Mouse (Mus musculus): ENCODE results near the gene Odf3l1. TPM values are rescaled to one million over a fixed set of nuclear protein-coding genes. Genes with fewer than 3 reads are reported as not detected.

The Odf3l1 gene
- total RNA-seq, 4 experiments from 2014 or later: not detected

GRCm38 (mm10) chr9:56843679-56844188 is 20.7 kb downstream of the Odf3l1 start:
- DNase-seq (ENCODE audit: low spot score): peak; percentile 79

DNA sequence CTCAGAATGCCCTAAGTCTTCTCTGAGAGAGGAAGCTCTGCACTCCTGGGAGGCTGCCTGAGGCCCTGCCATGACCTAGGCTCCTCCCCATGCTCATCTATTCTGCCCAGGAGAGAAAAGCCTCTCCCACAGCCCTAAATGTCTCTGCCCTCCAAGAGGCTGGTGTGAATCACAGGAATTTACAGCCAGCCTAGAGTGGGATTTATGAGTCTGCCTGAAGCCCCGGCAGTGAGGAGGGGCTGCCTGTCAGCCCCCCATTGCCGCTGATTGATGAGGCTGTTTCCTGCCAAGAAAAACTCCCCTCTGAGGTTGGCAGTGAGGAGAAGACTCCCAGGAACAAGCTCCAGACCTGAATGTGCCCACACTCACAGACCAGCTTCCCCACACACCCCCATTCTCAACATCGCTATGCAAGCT is 22.2 kb downstream of the Odf3l1 start:
- DNase-seq (ENCODE audit: low spot score): no peak

- DNase-seq (ENCODE audit: low spot score): no peak
Measured at GRCm38 (mm10) chr9:56841864-56842263, 22.6 kb downstream of the Odf3l1 start.

GRCm38 (mm10) chr9:56840721-56841120 is 23.8 kb downstream of the Odf3l1 start:
- DNase-seq (ENCODE audit: low spot score): no peak

DNA sequence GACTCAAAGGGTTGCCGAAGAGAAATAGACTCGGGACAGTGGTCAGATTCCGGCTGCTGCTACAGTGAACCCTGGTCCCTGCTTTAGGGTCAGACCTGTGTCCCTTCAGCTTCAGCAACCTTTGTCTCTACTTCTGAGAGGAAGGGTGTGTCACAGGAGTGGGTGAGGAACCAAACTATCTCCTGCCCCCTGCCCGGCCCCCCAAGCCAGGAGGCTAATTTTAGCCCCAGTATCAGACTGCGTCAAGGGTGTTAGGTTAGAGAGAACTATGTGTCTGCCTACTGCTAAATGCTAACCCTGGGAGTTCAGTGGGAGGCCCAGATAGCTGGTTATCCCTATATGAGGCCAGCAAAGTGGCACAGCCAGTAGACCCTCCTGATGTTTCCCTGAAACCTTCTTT is 29.3 kb downstream of the Odf3l1 start:
- no peak for DNase-seq (ENCODE audit: low spot score)

DNA sequence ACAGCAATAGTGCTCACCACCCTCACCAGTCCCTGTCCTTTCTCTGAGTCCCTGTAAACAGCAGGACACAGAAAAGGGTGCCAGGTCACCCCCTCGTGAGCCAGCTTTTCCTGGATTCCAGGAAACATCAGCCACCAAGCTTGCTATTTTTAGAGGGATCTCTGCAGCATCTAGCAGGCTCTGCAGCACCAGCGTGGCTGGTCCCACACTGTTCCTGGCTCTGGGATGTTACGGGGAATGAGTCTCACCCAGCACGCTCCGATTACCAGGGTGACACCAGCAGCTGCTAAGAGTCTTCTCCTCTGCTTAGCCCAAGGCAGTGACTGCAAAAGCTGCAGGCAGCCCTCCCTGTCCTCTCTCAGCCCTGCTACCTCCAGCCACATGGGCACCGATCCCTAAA is 31.6 kb downstream of the Odf3l1 start:
- no peak for DNase-seq (ENCODE audit: low spot score)

GRCm38 (mm10) chr9:56831904-56832303 is 32.6 kb downstream of the Odf3l1 start:
- no peak for DNase-seq (ENCODE audit: low spot score)

GRCm38 (mm10) chr9:56830162-56830561 is 34.3 kb downstream of the Odf3l1 start:
- no peak for DNase-seq (ENCODE audit: low spot score)

- DNase-seq (ENCODE audit: low spot score): no peak
Measured at GRCm38 (mm10) chr9:56828841-56829240, 35.6 kb downstream of the Odf3l1 start.

GRCm38 (mm10) chr9:56828146-56828545 is 36.3 kb downstream of the Odf3l1 start:
- no peak for DNase-seq (ENCODE audit: low spot score)

- no peak for DNase-seq (ENCODE audit: low spot score)
Measured at GRCm38 (mm10) chr9:56825476-56826213, 38.8 kb downstream of the Odf3l1 start.

DNA sequence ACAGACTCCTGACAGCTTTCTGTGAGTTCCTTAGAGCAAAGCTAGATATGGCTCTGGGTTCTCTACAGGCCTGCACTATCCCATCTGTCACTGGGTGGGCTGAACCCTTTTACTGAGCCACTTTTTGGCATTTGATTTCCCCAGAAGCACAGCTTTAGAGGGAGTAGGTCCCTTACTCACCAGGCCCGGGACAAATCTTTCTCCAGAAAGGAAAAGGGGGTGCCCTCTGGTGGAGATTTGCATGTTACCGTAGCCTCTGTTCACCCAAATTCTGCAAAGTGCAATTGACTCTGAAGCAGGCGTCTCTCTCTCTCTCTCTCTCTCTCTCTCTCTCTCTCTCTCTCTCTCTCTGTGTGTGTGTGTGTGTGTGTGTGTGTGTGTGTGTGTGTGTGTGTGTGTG is 39.6 kb downstream of the Odf3l1 start:
- no peak for DNase-seq (ENCODE audit: low spot score)

- no peak for DNase-seq (ENCODE audit: low spot score)
Measured at GRCm38 (mm10) chr9:56810916-56811315, 53.6 kb downstream of the Odf3l1 start.

GRCm38 (mm10) chr9:56807990-56808389 is 56.5 kb downstream of the Odf3l1 start:
- DNase-seq (ENCODE audit: low spot score): no peak

- no peak for DNase-seq (ENCODE audit: low spot score)
Measured at GRCm38 (mm10) chr9:56803146-56803545, 61.3 kb downstream of the Odf3l1 start.

Other genes with a start within 250 kb of the Odf3l1 start
- gene Lingo1, start 68.2 kb downstream of the Odf3l1 start, total RNA-seq (2022): 1 to 10 TPM; 1.0 to 1.7 (median 1.2) TPM
- gene Cspg4, start 354 bp upstream of the Odf3l1 start, total RNA-seq (2022): 10 to 100 TPM in 3 of 4 experiments, 1 to 10 TPM in 1; 9.4 to 14.7 (median 10.7) TPM
- gene Snx33, start 63.7 kb upstream of the Odf3l1 start, total RNA-seq (2022): 10 to 100 TPM in 1 of 4 experiments, 1 to 10 TPM in 3; 7.3 to 10.3 (median 8.4) TPM
- gene Imp3, start 72.8 kb upstream of the Odf3l1 start, total RNA-seq (2022): 10 to 100 TPM; 58.6 to 70.1 (median 65.8) TPM
- 10 to 100 TPM in 2 of 4 experiments, 1 to 10 TPM in 2; 9.1 to 11.4 (median 10.3) TPM for gene Snupn, start 86.2 kb upstream of the Odf3l1 start, total RNA-seq (2022)
- gene Ptpn9, start 130.2 kb upstream of the Odf3l1 start, total RNA-seq (2022): 10 to 100 TPM in 1 of 4 experiments, 1 to 10 TPM in 3; 6.3 to 10.2 (median 8.9) TPM
- gene Sin3a, start 207.4 kb upstream of the Odf3l1 start, total RNA-seq (2022): 10 to 100 TPM; 28.4 to 40.4 (median 30.9) TPM